Mouse (Mus musculus) forebrain, embryonic 11.5 days (tissue): Measurements from ENCODE around the gene Arhgef2. TPM values are rescaled to one million over a fixed set of nuclear protein-coding genes. Genes with fewer than 3 reads are reported as not detected.
"Not testable (repeated sequence)": the region's sequence is repeated elsewhere in the genome, so short reads cannot be mapped to it uniquely, and the experiment has no call there.

Source experiments
- ATAC-seq: fragments of 200-750 bp; cut with Nextera tagmentation; replicated peaks from 2 replicates; pipeline ENCODE4 v1.8.0; 2017; ENCODE audit warnings: moderate TSS enrichment; ENCODE audit not compliant: low FRiP score
- DNase-seq: peaks from one replicate; pipeline ENCODE4 v3.0.0-alpha.2; 2017; ENCODE audit warnings: low spot score
- H3K27ac ChIP-seq: fragments of 300-500 bp; sonication (generic); 2 replicates; pipeline ENCODE4 v1.5.1; 2014; ENCODE audit warnings: low read depth, low read length
- H3K27me3 ChIP-seq: fragments of 300-500 bp; sonication (generic); 2 replicates; pipeline ENCODE4 v1.6.1; 2014; ENCODE audit warnings: mild to moderate bottlenecking, low read length, mixed read lengths; ENCODE audit not compliant: control insufficient read depth, insufficient read depth
- H3K36me3 ChIP-seq: fragments of 300-500 bp; sonication (generic); 2 replicates; pipeline ENCODE4 v1.6.1; 2014; ENCODE audit warnings: mild to moderate bottlenecking, low read length, moderate library complexity, mixed read lengths; ENCODE audit not compliant: control insufficient read depth, insufficient read depth
- H3K4me1 ChIP-seq: fragments of 300-500 bp; sonication (generic); replicated peaks from 2 replicates; pipeline ENCODE4 v1.6.1; 2014; ENCODE audit warnings: low read length, mixed read lengths; ENCODE audit not compliant: control insufficient read depth, insufficient read depth
- H3K4me2 ChIP-seq: fragments of 300-500 bp; sonication (generic); 2 replicates; pipeline ENCODE4 v1.6.1; 2014; ENCODE audit warnings: low read depth, mild to moderate bottlenecking, low read length, moderate library complexity, mixed read lengths; ENCODE audit not compliant: severe bottlenecking
- H3K4me3 ChIP-seq: fragments of 300-500 bp; sonication (generic); 2 replicates; pipeline ENCODE4 v1.5.1; 2014; ENCODE audit warnings: low read depth, low read length
- H3K9ac ChIP-seq: fragments of 300-500 bp; sonication (generic); 2 replicates; pipeline ENCODE4 v1.6.1; 2014; ENCODE audit warnings: low read length
- H3K9me3 ChIP-seq: fragments of 300-500 bp; sonication (generic); 2 replicates; pipeline ENCODE4 v1.6.1; 2016; ENCODE audit warnings: low read length, mixed read lengths; ENCODE audit not compliant: control insufficient read depth
- WGBS: fragments of 180-500 bp; shearing (Covaris S2); extraction: QIAGEN DNeasy Blood & Tissue Kit; methylation state at CpG from one replicate; pipeline ENCODE4 v1.1.7; 2014; 5-methylcytosine and 5-hydroxymethylcytosine counted together
- polyA plus RNA-seq: library from polyadenylated mRNA; unstranded; fragments of >200 nt; fragmentation: Nextera tagmentation; extraction: Ambion mirVana; gene quantifications from 2 replicates; pipeline ENCODE4 v1.2.1, GENCODE M21; 2014

Gene Arhgef2
- polyA plus RNA-seq, result 118 and 123 TPM in 2 replicates

DNA sequence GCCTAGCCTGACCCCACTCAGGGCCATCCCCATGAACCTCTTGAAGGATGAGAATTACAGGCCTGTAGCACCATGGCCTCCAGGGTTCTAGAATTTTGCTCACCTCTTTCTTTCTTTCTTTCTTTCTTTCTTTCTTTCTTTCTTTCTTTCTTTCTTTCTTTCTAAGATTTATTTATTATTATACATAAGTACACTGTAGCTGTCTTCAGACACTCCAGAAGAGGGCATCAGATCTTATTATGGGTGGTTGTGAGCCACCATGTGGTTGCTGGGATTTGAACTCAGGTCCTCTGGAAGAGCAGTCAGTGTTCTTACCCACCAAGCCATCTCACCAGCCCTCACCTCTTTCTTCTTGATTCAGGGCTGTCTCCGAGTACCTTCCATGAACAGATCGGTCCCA, at the start of gene Arhgef2:
Arhgef2 (plus strand) TSS at position 301 of the 400 bp plus-strand sequence.
- H3K4me1 ChIP-seq, H3K9ac ChIP-seq, DNase-seq, H3K27me3 ChIP-seq, H3K36me3 ChIP-seq, H3K9me3 ChIP-seq, ATAC-seq, H3K27ac ChIP-seq, H3K4me3 ChIP-seq, H3K4me2 ChIP-seq: not testable (repeated sequence)
- WGBS, result 95% methylated on average over 2 of the region's 2 CpGs

DNA sequence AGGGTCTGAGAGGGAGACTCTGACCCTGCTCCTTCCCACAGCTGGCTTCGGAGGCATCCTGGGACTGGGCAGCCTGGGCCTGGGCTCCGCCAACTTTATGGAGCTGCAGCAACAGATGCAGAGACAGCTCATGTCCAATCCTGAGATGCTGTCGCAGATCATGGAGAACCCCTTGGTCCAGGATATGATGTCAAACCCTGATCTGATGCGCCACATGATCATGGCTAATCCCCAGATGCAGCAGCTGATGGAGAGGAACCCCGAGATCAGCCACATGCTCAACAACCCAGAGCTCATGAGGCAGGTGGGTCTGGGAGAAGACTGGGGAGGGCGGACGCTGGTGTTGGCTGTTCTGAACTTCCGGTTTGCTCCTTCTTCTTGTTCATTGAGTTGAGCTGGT, 49.1 kb upstream of the Arhgef2 start:
- no peak overlapping the region for H3K9ac ChIP-seq
- no peak overlapping the region for H3K4me3 ChIP-seq
- H3K27me3 ChIP-seq, result no peaks in the 10 kb centered on the region
- DNase-seq, result peak; percentile 45
- WGBS, result 96% methylated on average over 8 of the region's 8 CpGs
- H3K4me1 ChIP-seq, result peaks cover 6% of the 10 kb centered on the region; the same call in 1 of the 2 replicates
- H3K36me3 ChIP-seq, result peaks cover 25% of the 10 kb centered on the region
- no peak for ATAC-seq
- H3K27ac ChIP-seq, result no peak overlapping the region
- no peaks in the 10 kb centered on the region for H3K9me3 ChIP-seq
- H3K4me2 ChIP-seq, result no peak overlapping the region

DNA sequence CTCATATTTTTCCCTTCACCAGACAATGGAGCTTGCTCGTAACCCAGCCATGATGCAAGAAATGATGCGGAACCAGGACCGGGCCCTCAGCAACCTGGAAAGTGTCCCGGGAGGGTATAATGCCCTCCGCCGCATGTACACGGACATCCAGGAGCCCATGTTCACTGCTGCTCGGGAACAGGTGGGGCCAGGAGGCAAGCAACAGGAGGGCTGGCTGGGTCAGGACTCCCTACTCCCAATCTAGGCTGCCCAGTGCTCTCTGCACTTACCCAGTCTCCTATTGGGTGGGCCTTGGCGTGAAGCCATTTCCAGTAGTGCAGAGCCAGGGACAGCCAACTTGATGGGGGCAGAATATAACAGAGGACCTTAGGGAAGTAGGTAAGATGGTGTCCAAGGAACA, 46.2 kb upstream of the Arhgef2 start:
- 92% methylated on average over 9 of the region's 9 CpGs for WGBS
- Histone ChIP-seq H3K36me3 (peaks cover 33% of the 10 kb centered on the region), H3K4me1 (peaks cover 3% of the 10 kb centered on the region; the same call in 1 of the 2 replicates), H3K4me2 (no peak overlapping the region), H3K27me3 (no peaks in the 10 kb centered on the region), H3K9me3 (no peaks in the 10 kb centered on the region), H3K27ac (no peak overlapping the region), H3K9ac (no peak overlapping the region), H3K4me3 (no peak overlapping the region)
- ATAC-seq (no peak), DNase-seq (no peak)

DNA sequence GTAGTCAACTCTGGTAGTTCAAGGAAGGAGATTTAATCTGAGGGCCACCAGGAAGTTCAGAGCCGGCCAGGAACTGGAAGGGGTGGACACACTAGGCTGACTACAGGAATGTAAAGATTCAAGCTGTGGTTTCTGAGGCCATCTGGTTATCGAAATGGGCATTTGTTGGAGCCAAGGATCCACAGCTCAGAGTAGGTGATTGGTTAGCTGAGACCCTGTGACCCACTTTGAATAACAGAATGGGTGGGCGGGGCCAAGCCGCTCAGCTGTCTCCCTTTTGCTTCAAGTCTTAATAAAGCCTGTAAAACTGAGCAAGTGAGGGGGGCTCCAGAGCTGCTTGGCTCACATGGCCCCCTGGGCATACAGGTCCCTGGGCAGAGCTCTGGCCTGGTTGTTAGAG, 43.8 kb upstream of the Arhgef2 start:
- H3K4me1 ChIP-seq, result no peaks in the 10 kb centered on the region; the same call in 1 of the 2 replicates
- no peak for ATAC-seq
- no peak overlapping the region for H3K4me2 ChIP-seq
- peaks cover 37% of the 10 kb centered on the region for H3K36me3 ChIP-seq
- no peaks in the 10 kb centered on the region for H3K27me3 ChIP-seq
- DNase-seq, result peak; percentile 55
- WGBS, result 74% methylated on average over 4 of the region's 4 CpGs
- no peak overlapping the region for H3K4me3 ChIP-seq
- H3K27ac ChIP-seq, result no peak overlapping the region
- H3K9me3 ChIP-seq, result no peaks in the 10 kb centered on the region
- H3K9ac ChIP-seq, result no peak overlapping the region

DNA sequence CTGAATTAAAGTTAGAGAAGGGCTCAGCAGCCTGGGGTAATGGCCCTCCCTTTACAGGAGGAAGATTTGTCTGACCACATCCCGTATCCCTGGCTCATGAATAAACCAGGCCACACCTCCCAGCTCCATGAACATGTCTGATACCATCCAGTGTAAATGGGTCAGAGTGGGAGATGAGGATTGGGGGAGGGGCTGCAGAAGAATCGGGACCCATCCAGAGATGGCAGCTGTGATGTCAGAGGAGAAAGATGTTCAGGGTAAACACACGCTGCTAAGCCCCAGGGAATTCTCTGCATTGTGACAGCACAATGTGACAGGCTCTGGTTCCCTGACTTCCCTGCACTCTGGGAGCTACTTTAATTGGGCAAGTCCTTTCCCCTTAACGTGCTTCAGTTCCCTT, 42.3 kb upstream of the Arhgef2 start:
- DNase-seq, result no peak
- peaks cover 37% of the 10 kb centered on the region for H3K36me3 ChIP-seq
- WGBS, result 78% methylated on average over 4 of the region's 4 CpGs
- no peaks in the 10 kb centered on the region for H3K4me1 ChIP-seq
- no peak overlapping the region for H3K4me3 ChIP-seq
- H3K27ac ChIP-seq, result no peak overlapping the region
- ATAC-seq, result no peak
- H3K9me3 ChIP-seq, result no peaks in the 10 kb centered on the region
- no peak overlapping the region for H3K4me2 ChIP-seq
- H3K9ac ChIP-seq, result no peak overlapping the region
- H3K27me3 ChIP-seq, result no peaks in the 10 kb centered on the region

DNA sequence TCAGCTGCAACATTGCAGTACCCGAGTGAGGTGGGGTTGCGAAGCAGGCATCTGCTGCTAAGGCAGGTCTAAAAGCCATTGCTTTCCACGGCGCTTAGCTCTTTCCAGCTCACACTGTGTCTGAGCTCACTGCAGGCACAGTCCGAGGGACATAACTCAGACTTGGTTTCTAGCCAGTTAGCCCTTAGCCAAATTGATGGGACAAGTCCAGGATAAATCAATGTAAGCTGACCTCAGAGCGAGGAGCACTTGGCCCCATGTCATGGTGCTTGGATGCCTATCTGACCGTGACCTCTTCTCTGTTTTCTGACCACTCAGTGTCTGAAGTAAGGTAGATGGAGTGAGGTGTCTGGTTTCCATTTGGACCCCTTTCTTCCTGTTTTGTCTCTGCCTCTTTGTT, 41.8 kb upstream of the Arhgef2 start:
- H3K9ac ChIP-seq, result no peak overlapping the region
- no peak for ATAC-seq
- 93% methylated on average over 7 of the region's 7 CpGs for WGBS

DNA sequence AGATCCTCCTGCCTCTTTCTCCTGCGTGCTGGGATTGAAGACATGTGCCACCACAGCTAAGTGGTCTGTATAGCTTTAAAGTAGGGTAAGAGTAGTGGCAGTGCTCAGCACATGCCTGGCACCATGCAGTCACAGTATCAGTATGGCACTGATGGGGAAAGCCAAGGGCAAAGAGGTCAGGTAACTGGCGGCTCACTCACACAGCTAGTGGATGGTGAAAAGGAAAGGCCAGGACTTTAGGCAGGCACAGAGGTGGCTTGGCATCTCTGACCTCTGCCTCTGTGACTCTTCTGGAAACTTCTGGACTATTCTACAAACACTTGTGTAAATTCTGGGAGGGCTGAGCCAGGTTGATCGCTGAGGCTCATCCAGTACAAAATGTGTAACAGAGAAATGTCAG, 39.6 kb upstream of the Arhgef2 start:
- no peaks in the 10 kb centered on the region for H3K9me3 ChIP-seq
- H3K9ac ChIP-seq, result no peak overlapping the region
- no peak overlapping the region for H3K4me2 ChIP-seq
- DNase-seq (no peak), ATAC-seq (no peak)
- H3K27me3 ChIP-seq, result no peaks in the 10 kb centered on the region
- H3K36me3 ChIP-seq, result peaks cover 27% of the 10 kb centered on the region
- H3K4me3 ChIP-seq, result no peak overlapping the region
- no peaks in the 10 kb centered on the region for H3K4me1 ChIP-seq
- 97% methylated on average over 3 of the region's 3 CpGs for WGBS
- H3K27ac ChIP-seq, result no peak overlapping the region

More for the DNA sequence above, 41.8 kb upstream of the Arhgef2 start:
- Histone ChIP-seq H3K9me3 (no peaks in the 10 kb centered on the region), H3K4me3 (no peak overlapping the region), H3K4me1 (no peaks in the 10 kb centered on the region), H3K4me2 (no peak overlapping the region), H3K27me3 (no peaks in the 10 kb centered on the region), H3K27ac (no peak overlapping the region), H3K36me3 (peaks cover 37% of the 10 kb centered on the region)
- no peak for DNase-seq

DNA sequence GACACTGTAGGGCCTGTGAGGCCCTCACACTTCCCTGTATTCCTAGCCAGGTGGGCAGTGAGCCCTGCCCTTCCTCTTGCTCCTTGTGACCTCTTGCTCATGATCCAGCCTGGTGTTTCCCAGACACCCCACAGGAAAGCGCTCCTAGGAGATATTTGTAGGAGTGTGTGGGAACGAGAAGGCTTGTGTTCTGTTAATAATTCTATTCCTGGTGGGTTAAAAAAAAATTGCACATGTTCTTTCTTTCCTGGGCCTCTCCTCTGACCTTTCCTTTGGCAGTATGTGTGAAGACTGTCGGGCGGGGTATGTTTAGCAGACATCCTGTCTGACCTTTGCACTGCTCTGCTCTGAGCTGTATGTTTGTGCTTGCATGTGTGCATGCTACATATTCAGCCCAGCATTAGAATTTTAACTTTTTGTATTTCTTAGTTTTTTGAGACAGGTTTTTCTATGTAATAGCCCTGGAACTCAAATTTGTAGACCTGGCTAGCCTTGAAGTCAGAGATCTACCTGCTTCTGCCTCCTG, 39.2 kb upstream of the Arhgef2 start:
- DNase-seq (no peak), ATAC-seq (no peak)
- Histone ChIP-seq H3K9me3 (no peaks in the 10 kb centered on the region), H3K4me2 (no peak overlapping the region), H3K27ac (no peak overlapping the region), H3K36me3 (peaks cover 27% of the 10 kb centered on the region), H3K27me3 (no peaks in the 10 kb centered on the region), H3K4me1 (no peaks in the 10 kb centered on the region), H3K9ac (no peak overlapping the region), H3K4me3 (no peak overlapping the region)
- WGBS, result 98% methylated on average over 4 of the region's 4 CpGs

DNA sequence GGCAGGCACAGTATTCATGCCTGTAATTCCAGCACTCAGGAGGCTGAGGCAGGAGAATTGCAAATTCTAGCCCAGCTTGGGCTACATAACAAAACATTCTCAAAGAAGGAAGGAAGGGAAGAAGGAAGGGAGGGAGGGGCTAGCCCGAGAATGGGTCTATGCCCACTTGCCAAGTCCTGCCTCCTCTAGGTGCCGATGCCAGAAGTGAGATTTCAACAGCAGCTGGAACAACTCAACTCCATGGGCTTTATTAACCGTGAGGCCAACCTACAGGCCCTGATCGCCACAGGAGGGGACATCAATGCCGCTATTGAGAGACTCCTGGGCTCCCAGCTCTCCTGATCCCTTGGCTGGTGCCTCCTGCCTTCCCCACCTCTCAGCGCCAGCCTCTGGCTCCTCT, 37.9 kb upstream of the Arhgef2 start:
- no peak overlapping the region for H3K4me3 ChIP-seq
- H3K36me3 ChIP-seq, result peaks cover 25% of the 10 kb centered on the region
- DNase-seq, result no peak
- no peaks in the 10 kb centered on the region for H3K27me3 ChIP-seq
- no peak overlapping the region for H3K9ac ChIP-seq
- no peaks in the 10 kb centered on the region for H3K4me1 ChIP-seq
- H3K27ac ChIP-seq, result no peak overlapping the region
- ATAC-seq, result no peak
- no peaks in the 10 kb centered on the region for H3K9me3 ChIP-seq
- no peak overlapping the region for H3K4me2 ChIP-seq
- WGBS, result 98% methylated on average over 6 of the region's 6 CpGs
